Mouse (Mus musculus): Measurements from ENCODE around the gene Chd4. TPM values are rescaled to one million over a fixed set of nuclear protein-coding genes. Genes with fewer than 3 reads are reported as not detected.
A peak's percentile ranks its signal among the peaks of the same experiment; 100 is the strongest.

Chd4 gene
- polyA plus RNA-seq, 1 experiment = 133 TPM

GRCm38 (mm10) chr6:125156903-125157614 is 61.3 kb downstream of the Chd4 start:
- no peaks in the 10 kb centered on the region for H3K27me3 ChIP-seq (ENCODE audit: control insufficient read depth, insufficient read depth, insufficient read length)
- no peaks in the 10 kb centered on the region for H3K79me2 ChIP-seq (ENCODE audit: control insufficient read depth, insufficient read depth)
- TF ChIP-seq TCF12 (IDR thresholded peaks at IDR 0.05; ENCODE audit: insufficient read depth, poor library complexity, severe bottlenecking) (peak; percentile 85), REST (IDR thresholded peaks at IDR 0.05; ENCODE audit: insufficient read depth, insufficient read length) (no peak), POLR2AphosphoS2 (IDR thresholded peaks at IDR 0.05; ENCODE audit: insufficient read length, low read depth) (peak; percentile 91), USF1 (IDR thresholded peaks at IDR 0.05; ENCODE audit: low read depth) (no peak), POLR2A (IDR thresholded peaks at IDR 0.05; ENCODE audit: insufficient read length, low read depth) (peak; percentile 55), MYOG (IDR thresholded peaks at IDR 0.05; ENCODE audit: control insufficient read depth in 1 of 3, insufficient read depth in 1 of 3, insufficient read length in 2 of 3, low read depth in 2 of 3) (peak; percentile 93 to 95 (median 94)), E2F4 (IDR thresholded peaks at IDR 0.05; ENCODE audit: insufficient read depth) (no peak), MYOD1 (IDR thresholded peaks at IDR 0.05; ENCODE audit: control insufficient read depth in 1 of 3, insufficient read length in 2 of 3, low read depth in 2 of 3) (peak; percentile 75 to 91 (median 89)), CEBPB (IDR thresholded peaks at IDR 0.05; ENCODE audit: insufficient read depth, poor library complexity, severe bottlenecking) (no peak), MAX (IDR thresholded peaks at IDR 0.05; ENCODE audit: low read depth) (no peak), SRF (IDR thresholded peaks at IDR 0.05; ENCODE audit: control insufficient read depth, insufficient read length, low read depth) (peak; percentile 46), TCF3 (IDR thresholded peaks at IDR 0.05; ENCODE audit: insufficient read length, low read depth) (peak; percentile 90)
- peaks cover 31% of the 10 kb centered on the region for H3K36me3 ChIP-seq (ENCODE audit: control insufficient read depth, insufficient read depth)
- H3K4me3 ChIP-seq = no peak overlapping the region
- H3K4me2 ChIP-seq (ENCODE audit: low read depth) = peak overlapping the region; percentile 51
- H3ac ChIP-seq (ENCODE audit: control insufficient read depth, insufficient read length) = no peak overlapping the region

- Histone ChIP-seq H3K4me3 (no peak overlapping the region), H3K36me3 (ENCODE audit: control insufficient read depth, insufficient read depth) (peaks cover 27% of the 10 kb centered on the region), H3K79me2 (ENCODE audit: control insufficient read depth, insufficient read depth) (peaks cover 10% of the 10 kb centered on the region), H3K27me3 (ENCODE audit: control insufficient read depth, insufficient read depth, insufficient read length) (no peaks in the 10 kb centered on the region), H3K4me2 (ENCODE audit: low read depth) (peak overlapping the region; percentile 53), H3ac (ENCODE audit: control insufficient read depth, insufficient read length) (no peak overlapping the region)
- TF ChIP-seq POLR2AphosphoS2 (IDR thresholded peaks at IDR 0.05; ENCODE audit: insufficient read length, low read depth) = peak; percentile 84
- TF ChIP-seq REST (IDR thresholded peaks at IDR 0.05; ENCODE audit: insufficient read depth, insufficient read length) = no peak
- TF ChIP-seq MYOG (IDR thresholded peaks at IDR 0.05; ENCODE audit: control insufficient read depth in 1 of 3, insufficient read depth in 1 of 3, insufficient read length in 2 of 3, low read depth in 2 of 3) = peak in 1 of 3 experiments; percentile 80
- TF ChIP-seq POLR2A (IDR thresholded peaks at IDR 0.05; ENCODE audit: insufficient read length, low read depth) = peak; percentile 61
- TF ChIP-seq CEBPB (IDR thresholded peaks at IDR 0.05; ENCODE audit: insufficient read depth, poor library complexity, severe bottlenecking) = no peak
- TF ChIP-seq USF1 (IDR thresholded peaks at IDR 0.05; ENCODE audit: low read depth) = no peak
- TF ChIP-seq TCF12 (IDR thresholded peaks at IDR 0.05; ENCODE audit: insufficient read depth, poor library complexity, severe bottlenecking) = no peak
- TF ChIP-seq MYOD1 (IDR thresholded peaks at IDR 0.05; ENCODE audit: control insufficient read depth in 1 of 3, insufficient read length in 2 of 3, low read depth in 2 of 3) = peak in 1 of 3 experiments; percentile 60
Observed at GRCm38 (mm10) chr6:125158944-125159492, 63.2 kb downstream of the Chd4 start.

- Histone ChIP-seq H3K4me2 (ENCODE audit: low read depth) (peak overlapping the region; percentile 53), H3K79me2 (ENCODE audit: control insufficient read depth, insufficient read depth) (peaks cover 19% of the 10 kb centered on the region), H3ac (ENCODE audit: control insufficient read depth, insufficient read length) (no peak overlapping the region), H3K27me3 (ENCODE audit: control insufficient read depth, insufficient read depth, insufficient read length) (no peaks in the 10 kb centered on the region), H3K4me3 (peak overlapping the region; percentile 98), H3K36me3 (ENCODE audit: control insufficient read depth, insufficient read depth) (peaks cover 24% of the 10 kb centered on the region)
- peak; percentile 6 for TF ChIP-seq POLR2A (IDR thresholded peaks at IDR 0.05; ENCODE audit: insufficient read length, low read depth)
- TF ChIP-seq E2F4 (IDR thresholded peaks at IDR 0.05; ENCODE audit: insufficient read depth) = no peak
Observed at GRCm38 (mm10) chr6:125159773-125160557, 64.2 kb downstream of the Chd4 start.

GRCm38 (mm10) chr6:125160558-125160853 is 64.7 kb downstream of the Chd4 start:
- no peaks in the 10 kb centered on the region for H3K27me3 ChIP-seq (ENCODE audit: control insufficient read depth, insufficient read depth, insufficient read length)
- peaks cover 24% of the 10 kb centered on the region for H3K79me2 ChIP-seq (ENCODE audit: control insufficient read depth, insufficient read depth)
- peak overlapping the region; percentile 98 for H3K4me3 ChIP-seq
- peak overlapping the region; percentile 53 for H3K4me2 ChIP-seq (ENCODE audit: low read depth)
- no peak overlapping the region for H3ac ChIP-seq (ENCODE audit: control insufficient read depth, insufficient read length)
- H3K36me3 ChIP-seq (ENCODE audit: control insufficient read depth, insufficient read depth) = peaks cover 24% of the 10 kb centered on the region
- TF ChIP-seq MAX (IDR thresholded peaks at IDR 0.05; ENCODE audit: low read depth) (no peak), POLR2AphosphoS2 (IDR thresholded peaks at IDR 0.05; ENCODE audit: insufficient read length, low read depth) (peak; percentile 48), TCF3 (IDR thresholded peaks at IDR 0.05; ENCODE audit: insufficient read length, low read depth) (no peak)
